Mouse (Mus musculus): ENCODE measurements around the gene Cd59b. TPM values are rescaled to one million over a fixed set of nuclear protein-coding genes. Genes with fewer than 3 reads are reported as not detected.
A peak's percentile ranks its signal among the peaks of the same experiment; 100 is the strongest.
"Not testable (repeated sequence)": the region's sequence is repeated elsewhere in the genome, so short reads cannot be mapped to it uniquely, and the experiment has no call there.

Gene Cd59b
- polyA plus RNA-seq, 1 experiment from 2014 or later: 6.8 TPM

DNA sequence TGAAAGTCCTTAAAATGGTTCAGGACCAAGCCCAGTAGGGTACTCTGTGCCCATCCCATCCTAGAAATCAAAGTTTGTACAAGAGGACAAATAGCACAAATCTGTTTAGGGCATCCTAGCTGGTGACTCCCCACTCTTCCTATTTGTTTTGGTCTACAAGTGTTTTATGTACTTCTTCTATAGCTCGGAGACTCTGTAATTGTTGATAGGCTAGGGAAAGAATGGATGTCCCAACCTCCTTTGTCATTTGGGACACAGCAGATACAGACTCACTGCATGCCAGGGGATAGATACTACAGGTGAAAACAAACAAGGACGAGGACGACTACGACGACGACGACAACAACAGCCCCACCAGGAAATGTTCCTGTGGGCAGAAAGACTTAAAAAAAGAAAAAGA lies 1.2 kb upstream of the Cd59b start, which contains the start of gene Gm10799:
Gene Gm10799, minus strand, starts transcription at position 101 of the 400 bp plus-strand sequence.
- not testable (repeated sequence) for H3K4me2 ChIP-seq; H3K4me1 ChIP-seq; H3K4me3 ChIP-seq (replicated peaks); ATAC-seq (ENCODE audit: insufficient read depth, low FRiP score, low read depth); H3K9me3 ChIP-seq; H3K27ac ChIP-seq; H3K9ac ChIP-seq; H3K36me3 ChIP-seq; H3K27me3 ChIP-seq (replicated peaks)
- WGBS: 74% methylated on average over 7 of the region's 7 CpGs

DNA sequence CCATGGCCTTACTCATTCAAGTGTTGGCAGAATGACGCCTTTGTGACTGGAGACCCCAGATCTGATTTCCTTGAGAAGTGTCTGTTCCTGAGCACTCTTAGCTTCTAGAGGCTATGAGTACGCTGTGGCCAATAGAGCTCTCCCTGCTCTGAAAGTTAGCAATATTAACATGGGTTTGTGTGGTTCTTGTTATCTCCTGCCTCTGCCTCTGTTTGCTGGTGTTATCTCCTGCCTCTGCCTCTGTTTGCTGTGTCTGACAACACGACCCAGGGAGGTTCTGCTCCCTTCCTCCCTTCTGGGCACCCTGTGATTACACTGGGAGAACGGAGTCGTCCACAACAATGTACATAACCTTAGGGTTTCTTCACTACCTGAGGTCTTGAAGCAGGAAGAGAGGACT lies 8.6 kb downstream of the Cd59b start:
- H3K36me3 ChIP-seq; H3K27me3 ChIP-seq (replicated peaks); H3K9ac ChIP-seq; H3K9me3 ChIP-seq; H3K4me2 ChIP-seq; H3K4me3 ChIP-seq (replicated peaks); H3K4me1 ChIP-seq; H3K27ac ChIP-seq: not testable (repeated sequence)
- 60% methylated on average over 5 of the region's 5 CpGs for WGBS
- peak; percentile 93 for ATAC-seq (ENCODE audit: insufficient read depth, low FRiP score, low read depth)

DNA sequence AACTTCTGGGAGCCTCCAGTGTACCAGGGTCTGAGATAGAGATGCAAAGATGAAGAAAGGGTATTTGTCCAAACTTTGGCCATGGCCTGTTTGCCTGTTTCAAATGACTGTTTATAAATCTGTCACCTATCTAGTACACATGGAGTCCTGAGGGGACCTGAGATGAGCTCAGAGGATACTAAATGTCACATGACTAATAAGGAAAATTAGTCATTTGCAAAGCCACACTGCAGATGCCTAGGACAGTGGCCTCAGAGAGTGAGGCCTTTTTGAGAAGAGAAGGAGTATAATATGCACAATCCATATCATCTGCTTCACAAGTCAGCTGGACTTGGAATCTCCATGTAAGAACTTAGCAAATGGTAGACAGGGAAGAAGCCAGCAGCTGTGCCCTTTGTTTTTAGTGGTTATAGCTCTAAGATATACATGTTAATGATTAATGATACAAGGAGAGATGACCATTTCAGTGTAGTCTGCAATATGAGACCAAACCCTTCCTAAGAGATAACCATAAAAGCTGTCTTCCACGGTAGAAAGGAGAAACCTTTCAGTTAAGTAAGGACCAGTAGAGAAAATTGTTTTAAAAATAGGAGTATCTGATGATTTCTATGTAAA lies 11.9 kb downstream of the Cd59b start:
- H3K9ac ChIP-seq; H3K9me3 ChIP-seq; H3K4me2 ChIP-seq; H3K27me3 ChIP-seq (replicated peaks); H3K4me1 ChIP-seq; H3K27ac ChIP-seq; H3K36me3 ChIP-seq; H3K4me3 ChIP-seq (replicated peaks); ATAC-seq (ENCODE audit: insufficient read depth, low FRiP score, low read depth): not testable (repeated sequence)
- WGBS: no CpG with 5 or more reads among the region's 1 CpGs

DNA sequence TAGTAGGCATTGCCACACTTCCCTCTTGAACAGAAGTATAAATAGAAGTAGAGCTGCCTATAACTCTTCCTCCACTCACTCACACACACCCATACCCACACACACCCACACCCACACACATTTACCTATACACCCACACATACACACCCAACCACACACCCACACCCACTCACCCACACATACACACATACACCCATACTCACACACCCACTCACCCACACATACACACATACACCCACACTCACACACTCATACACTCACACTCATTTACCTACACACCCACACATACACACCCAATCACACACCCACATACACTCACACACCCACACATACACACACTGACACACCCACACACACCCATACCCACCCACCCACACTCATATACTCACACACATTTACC lies 12.8 kb downstream of the Cd59b start:
- Histone ChIP-seq H3K27ac (no peak overlapping the region), H3K9ac (no peak overlapping the region), H3K4me3 (replicated peaks) (no peak overlapping the region), H3K4me1 (no peaks in the 10 kb centered on the region), H3K36me3 (no peaks in the 10 kb centered on the region), H3K27me3 (replicated peaks) (no peaks in the 10 kb centered on the region), H3K4me2 (no peak overlapping the region), H3K9me3 (no peaks in the 10 kb centered on the region)
- no peak for ATAC-seq (ENCODE audit: insufficient read depth, low FRiP score, low read depth)

DNA sequence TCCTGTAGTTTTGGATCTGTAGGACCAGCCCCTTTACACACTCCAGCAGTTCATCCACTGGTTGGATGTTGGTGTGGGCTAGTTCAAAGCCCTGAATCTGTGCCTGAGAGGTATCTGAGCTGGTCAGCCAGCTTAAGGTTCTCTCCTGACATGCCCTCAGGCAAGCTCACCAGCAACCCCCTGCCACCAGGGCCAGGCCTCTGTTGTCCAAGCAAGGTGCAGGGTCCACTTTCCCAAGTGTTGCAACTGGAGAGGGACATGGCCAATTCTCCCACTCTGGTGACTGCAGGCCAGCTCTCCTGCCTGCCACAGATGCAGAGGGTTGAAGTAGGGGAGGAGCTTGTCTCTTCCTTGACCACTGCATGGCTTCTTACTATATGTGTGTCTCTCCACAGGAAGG lies 14.4 kb downstream of the Cd59b start:
- not testable (repeated sequence) for H3K4me3 ChIP-seq (replicated peaks); H3K36me3 ChIP-seq; H3K27ac ChIP-seq; H3K4me2 ChIP-seq; H3K4me1 ChIP-seq; H3K9ac ChIP-seq; ATAC-seq (ENCODE audit: insufficient read depth, low FRiP score, low read depth); H3K27me3 ChIP-seq (replicated peaks); H3K9me3 ChIP-seq

DNA sequence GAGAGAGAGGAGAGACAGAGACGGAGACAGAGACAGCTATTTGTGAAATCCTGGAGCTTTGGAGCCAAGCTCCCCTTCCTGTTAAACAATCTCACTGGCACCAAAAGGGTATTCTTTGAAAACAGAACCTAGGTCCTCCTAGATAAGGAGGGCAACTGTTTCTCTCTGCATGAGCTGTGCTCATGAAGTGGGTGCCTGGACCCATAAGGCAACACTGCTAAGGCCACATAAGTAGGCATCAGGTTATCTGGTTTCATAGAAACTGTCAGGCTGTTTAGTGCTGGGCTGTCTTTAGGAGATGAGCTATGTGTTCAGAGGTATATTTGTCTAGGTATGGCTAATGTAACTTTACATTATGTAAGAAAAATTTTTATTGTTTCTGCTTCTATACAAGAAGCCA lies 17.9 kb downstream of the Cd59b start:
- ATAC-seq (ENCODE audit: insufficient read depth, low FRiP score, low read depth); H3K4me3 ChIP-seq (replicated peaks): not testable (repeated sequence)

DNA sequence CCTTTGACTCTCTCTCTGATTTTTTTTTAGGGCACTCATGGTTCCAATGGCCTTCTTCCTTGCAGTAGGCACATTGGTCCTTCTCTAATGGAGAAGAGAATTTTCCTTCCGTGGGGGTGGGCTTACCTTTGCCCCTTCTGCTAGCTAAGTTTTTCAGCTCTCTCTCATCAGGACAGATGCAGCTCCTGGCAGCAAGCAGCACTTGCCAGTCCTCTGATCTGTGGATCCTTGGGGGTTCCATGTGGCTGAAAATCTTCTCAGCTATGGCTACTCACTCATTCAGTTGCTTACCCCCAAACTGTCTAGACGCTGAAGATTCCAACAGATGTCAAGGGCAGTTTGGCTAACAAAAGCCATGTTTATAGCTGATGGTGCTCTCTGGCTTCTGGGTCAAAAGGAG lies 23.7 kb downstream of the Cd59b start:
- Histone ChIP-seq H3K9ac (no peak overlapping the region), H3K4me2 (no peak overlapping the region), H3K27me3 (replicated peaks) (no peaks in the 10 kb centered on the region), H3K36me3 (no peaks in the 10 kb centered on the region), H3K4me3 (replicated peaks) (no peak overlapping the region), H3K4me1 (peaks cover 8% of the 10 kb centered on the region; the same call in 1 of the 2 replicates), H3K27ac (no peak overlapping the region), H3K9me3 (no peaks in the 10 kb centered on the region)
- no peak for ATAC-seq (ENCODE audit: insufficient read depth, low FRiP score, low read depth)
- WGBS: 77% methylated on average over 2 of the region's 2 CpGs

More for the DNA sequence above, 17.9 kb downstream of the Cd59b start:
- not testable (repeated sequence) for H3K4me1 ChIP-seq; H3K27me3 ChIP-seq (replicated peaks); H3K36me3 ChIP-seq; H3K9ac ChIP-seq; H3K9me3 ChIP-seq; H3K27ac ChIP-seq; H3K4me2 ChIP-seq
- 69% methylated on average over 1 of the region's 1 CpGs for WGBS

DNA sequence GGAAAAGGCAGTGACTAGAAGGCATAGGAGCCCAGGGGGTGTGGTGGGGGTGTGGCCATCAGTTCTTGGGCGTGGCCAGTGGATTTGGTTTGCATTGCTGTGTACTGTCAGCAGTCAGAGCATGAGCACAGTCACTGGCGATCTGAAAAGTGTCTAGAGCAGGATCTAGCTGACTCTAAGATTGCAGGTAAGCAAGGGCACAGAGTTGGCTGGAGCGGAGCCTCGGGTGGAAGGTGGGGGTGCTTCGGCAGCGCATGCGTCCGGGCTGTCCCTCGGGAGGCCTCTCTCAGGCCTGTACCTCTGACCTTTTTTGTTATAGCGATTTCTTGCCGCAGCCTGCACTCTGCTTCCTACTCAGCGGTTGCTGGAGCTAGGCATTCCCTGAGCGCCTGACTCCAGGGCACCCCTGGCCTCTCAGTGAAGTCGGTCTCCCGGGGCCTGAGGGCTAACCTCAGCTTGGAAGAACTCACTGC lies 26.1 kb downstream of the Cd59b start, which contains the start of gene Cd59a:
Gene Cd59a, plus strand, starts transcription at position 61 of the 473 bp plus-strand sequence.
- no peaks in the 10 kb centered on the region for H3K27me3 ChIP-seq (replicated peaks)
- ATAC-seq (ENCODE audit: insufficient read depth, low FRiP score, low read depth): peak; percentile 91
- peak within 1 kb of the TSS; percentile 74 for H3K4me2 ChIP-seq
- no peaks in the 10 kb centered on the region for H3K36me3 ChIP-seq
- H3K9me3 ChIP-seq: no peaks in the 10 kb centered on the region
- WGBS: 5% methylated on average over 15 of the region's 15 CpGs
- H3K4me3 ChIP-seq (replicated peaks): peak within 1 kb of the TSS; percentile 53
- H3K4me1 ChIP-seq: peaks cover 8% of the 10 kb centered on the region; the same call in 1 of the 2 replicates
- H3K27ac ChIP-seq: peak within 1 kb of the TSS; percentile 78
- H3K9ac ChIP-seq: peak within 1 kb of the TSS; percentile 40; the same call in 1 of the 2 replicates

DNA sequence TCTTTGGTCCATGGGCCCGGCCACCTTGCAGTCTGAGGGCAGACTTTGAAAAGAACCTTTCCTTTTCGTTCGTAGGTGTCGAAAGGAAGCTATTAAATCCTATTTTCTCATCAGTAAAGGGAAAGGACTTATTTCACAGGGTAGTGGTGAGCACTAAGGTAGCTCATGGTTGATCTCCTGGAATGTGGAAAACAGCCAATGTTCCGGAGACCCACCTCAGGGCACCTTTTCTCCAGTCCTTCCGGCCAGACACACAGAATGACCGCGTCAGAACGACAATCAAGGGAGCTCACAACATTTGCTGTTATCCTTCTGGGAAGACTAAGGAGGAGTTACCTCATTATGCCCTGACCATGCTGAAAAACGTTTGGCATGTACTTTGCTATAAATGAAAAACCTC lies 26.6 kb downstream of the Cd59b start:
- ATAC-seq (ENCODE audit: insufficient read depth, low FRiP score, low read depth): no peak
- WGBS: 39% methylated on average over 10 of the region's 10 CpGs
- no peaks in the 10 kb centered on the region for H3K27me3 ChIP-seq (replicated peaks)
- H3K4me2 ChIP-seq: peak overlapping the region; percentile 74
- peaks cover 8% of the 10 kb centered on the region; the same call in 1 of the 2 replicates for H3K4me1 ChIP-seq
- H3K9me3 ChIP-seq: no peaks in the 10 kb centered on the region
- peak overlapping the region; percentile 53 for H3K4me3 ChIP-seq (replicated peaks)
- H3K36me3 ChIP-seq: no peaks in the 10 kb centered on the region
- peak overlapping the region; percentile 78 for H3K27ac ChIP-seq
- peak overlapping the region; percentile 40; the same call in 1 of the 2 replicates for H3K9ac ChIP-seq

DNA sequence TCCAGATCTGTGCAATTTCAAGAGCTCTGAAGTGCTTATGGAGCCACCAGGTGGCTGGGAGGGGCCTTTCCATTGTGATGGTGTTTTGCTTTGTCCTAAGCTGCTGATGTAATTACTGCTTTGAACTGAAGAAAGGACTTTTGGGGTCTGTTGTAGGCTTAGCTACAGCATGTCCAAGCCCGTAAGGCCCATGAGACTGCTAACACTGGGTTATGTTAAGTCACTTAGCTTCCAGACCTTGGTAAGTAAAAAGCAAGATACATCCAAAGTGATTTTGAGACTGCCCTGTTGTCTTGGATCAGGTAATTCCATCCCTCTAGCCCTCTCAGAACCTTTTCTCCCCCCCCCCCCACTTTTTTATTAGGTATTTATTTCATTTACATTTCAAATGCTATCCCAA lies 27.1 kb downstream of the Cd59b start:
- 78% methylated on average over 1 of the region's 1 CpGs for whole genome bisulfite sequencing
- H3K4me2 ChIP-seq; H3K27ac ChIP-seq; H3K36me3 ChIP-seq; ATAC-seq (ENCODE audit: insufficient read depth, low FRiP score, low read depth); H3K4me3 ChIP-seq (replicated peaks); H3K9ac ChIP-seq; H3K4me1 ChIP-seq; H3K27me3 ChIP-seq (replicated peaks); H3K9me3 ChIP-seq: not testable (repeated sequence)

DNA sequence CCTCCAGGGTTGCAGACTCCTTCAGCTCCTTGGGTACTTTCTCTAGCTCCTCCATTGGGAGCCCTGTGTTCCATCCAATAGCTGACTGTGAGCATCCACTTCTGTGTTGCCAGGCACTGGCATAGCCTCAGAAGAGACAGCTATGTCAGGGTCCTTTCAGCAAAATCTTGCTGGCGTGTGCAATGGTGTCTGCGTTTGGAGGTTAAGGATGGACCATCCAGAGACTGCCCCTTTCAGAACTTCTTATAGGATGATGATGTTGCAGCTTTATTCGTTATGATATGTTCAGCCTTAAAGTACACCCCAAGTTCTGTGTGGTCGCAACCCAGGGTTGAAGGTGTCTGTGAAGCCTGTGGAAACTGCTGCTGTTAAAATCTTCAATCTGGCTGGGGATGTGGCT lies 27.7 kb downstream of the Cd59b start:
- not testable (repeated sequence) for H3K9ac ChIP-seq; H3K4me2 ChIP-seq; H3K27ac ChIP-seq; H3K9me3 ChIP-seq; H3K27me3 ChIP-seq (replicated peaks); H3K36me3 ChIP-seq; H3K4me3 ChIP-seq (replicated peaks); H3K4me1 ChIP-seq; ATAC-seq (ENCODE audit: insufficient read depth, low FRiP score, low read depth)
- 95% methylated on average over 4 of the region's 4 CpGs for WGBS

DNA sequence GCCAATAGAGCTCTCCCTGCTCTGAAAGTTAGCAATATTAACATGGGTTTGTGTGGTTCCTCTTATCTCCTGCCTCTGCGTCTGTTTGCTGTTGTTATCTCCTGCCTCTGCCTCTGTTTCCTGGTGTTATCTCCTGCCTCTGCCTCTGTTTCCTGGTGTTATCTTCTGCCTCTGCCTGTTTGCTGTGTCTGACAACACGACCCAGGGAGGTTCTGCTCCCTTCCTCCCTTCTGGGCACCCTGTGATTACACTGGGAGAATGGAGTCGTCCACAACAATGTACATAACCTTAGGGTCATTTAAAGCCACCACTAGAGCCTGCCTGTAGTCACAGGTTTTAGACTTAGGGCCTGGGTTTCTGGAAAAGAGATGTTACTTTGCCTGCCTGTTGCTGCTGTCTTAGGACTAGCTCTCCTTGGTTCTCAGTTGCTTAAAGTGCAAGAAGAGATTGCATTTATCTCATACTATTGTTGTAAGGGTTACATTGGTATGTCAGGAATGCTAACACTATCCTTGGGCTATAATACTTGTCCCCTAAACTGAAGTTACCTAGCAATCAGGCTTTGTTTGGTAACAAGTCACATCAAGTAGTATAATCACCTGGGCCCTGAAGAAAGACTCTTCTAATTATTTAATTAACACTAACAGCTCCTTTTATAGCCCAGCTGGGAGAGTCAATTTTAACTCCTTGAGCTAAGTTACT lies 29.0 kb downstream of the Cd59b start:
- Histone ChIP-seq H3K4me3 (replicated peaks) (no peak overlapping the region), H3K4me2 (no peak overlapping the region), H3K4me1 (peaks cover 8% of the 10 kb centered on the region; the same call in 1 of the 2 replicates), H3K27me3 (replicated peaks) (no peaks in the 10 kb centered on the region), H3K27ac (no peak overlapping the region), H3K9ac (no peak overlapping the region), H3K36me3 (no peaks in the 10 kb centered on the region), H3K9me3 (no peaks in the 10 kb centered on the region)
- WGBS: 26% methylated on average over 3 of the region's 3 CpGs
- ATAC-seq (ENCODE audit: insufficient read depth, low FRiP score, low read depth): peak; percentile 79

Measured in stomach, embryonic 15.5 days (tissue).